Mouse (Mus musculus) limb, embryonic 11.5 days (tissue): ENCODE results near the gene Eapp. TPM values are rescaled to one million over a fixed set of nuclear protein-coding genes. Genes with fewer than 3 reads are reported as not detected.
"Not testable (repeated sequence)": the region's sequence is repeated elsewhere in the genome, so short reads cannot be mapped to it uniquely, and the experiment has no call there.

Experiments used
- ATAC-seq: fragments of 200-750 bp; cut with Nextera tagmentation; 2 replicates; pipeline ENCODE4 v1.8.0; 2017; ENCODE audit warnings: low read depth; ENCODE audit not compliant: insufficient number of reproducible peaks, low FRiP score, low TSS enrichment
- DNase-seq: peaks from one replicate; pipeline ENCODE4 v3.0.0-alpha.2; 2015; ENCODE audit warnings: low spot score
- H3K27ac ChIP-seq: fragments of 300-500 bp; sonication (generic); replicated peaks from 2 replicates; pipeline ENCODE4 v1.5.1; 2014; ENCODE audit warnings: low read depth, mild to moderate bottlenecking, low read length
- H3K27me3 ChIP-seq: fragments of 300-500 bp; sonication (generic); 2 replicates; pipeline ENCODE4 v1.6.1; 2014; ENCODE audit warnings: mild to moderate bottlenecking, low read length, mixed read lengths; ENCODE audit not compliant: control insufficient read depth, insufficient read depth
- H3K36me3 ChIP-seq: fragments of 300-500 bp; sonication (generic); 2 replicates; pipeline ENCODE4 v1.6.1; 2014; ENCODE audit warnings: mild to moderate bottlenecking, low read length, moderate library complexity, mixed read lengths; ENCODE audit not compliant: control insufficient read depth, insufficient read depth
- H3K4me1 ChIP-seq: fragments of 300-500 bp; sonication (generic); 2 replicates; pipeline ENCODE4 v1.6.1; 2014; ENCODE audit warnings: low read length, mixed read lengths; ENCODE audit not compliant: control insufficient read depth, insufficient read depth
- H3K4me2 ChIP-seq: fragments of 300-500 bp; sonication (generic); 2 replicates; pipeline ENCODE4 v1.6.1; 2014; ENCODE audit warnings: low read depth, mild to moderate bottlenecking, moderate library complexity; ENCODE audit not compliant: severe bottlenecking
- H3K4me3 ChIP-seq: fragments of 300-500 bp; sonication (generic); 2 replicates; pipeline ENCODE4 v1.5.1; 2014; ENCODE audit warnings: low read depth, low read length
- H3K9ac ChIP-seq: fragments of 300-500 bp; sonication (generic); 2 replicates; pipeline ENCODE4 v1.6.1; 2014; ENCODE audit warnings: mild to moderate bottlenecking, low read length
- H3K9me3 ChIP-seq: fragments of 300-500 bp; sonication (generic); 2 replicates; pipeline ENCODE4 v1.6.1; 2016; ENCODE audit warnings: low read length; ENCODE audit not compliant: control insufficient read depth
- WGBS: fragments of 180-500 bp; shearing (Covaris S2); extraction: QIAGEN DNeasy Blood & Tissue Kit; methylation state at CpG from one replicate; pipeline ENCODE4 v1.1.7; 2014; 5-methylcytosine and 5-hydroxymethylcytosine counted together
- polyA plus RNA-seq: library from polyadenylated mRNA; unstranded; fragments of >200 nt; fragmentation: Nextera tagmentation; extraction: Ambion mirVana; gene quantifications from 2 replicates; pipeline ENCODE4 v1.2.1, GENCODE M21; 2014

Eapp gene
- polyA plus RNA-seq, 1 experiment from 2014 or later: 75.7 TPM

- ATAC-seq (peak; percentile 15), DNase-seq (no peak)
- H3K27ac ChIP-seq: peak overlapping the region; percentile 66
- 40% methylated on average over 12 of the region's 12 CpGs for WGBS
- H3K9ac ChIP-seq: peak overlapping the region; percentile 82
- no peaks in the 10 kb centered on the region for H3K4me1 ChIP-seq
- H3K36me3 ChIP-seq: peaks cover 3% of the 10 kb centered on the region
- no peaks in the 10 kb centered on the region for H3K9me3 ChIP-seq
- no peaks in the 10 kb centered on the region for H3K27me3 ChIP-seq
- H3K4me3 ChIP-seq: peak overlapping the region; percentile 75
- peak overlapping the region; percentile 76 for H3K4me2 ChIP-seq
Measured at GRCm38 (mm10) chr12:54694847-54695510, 718 bp downstream of the Eapp start.

- H3K4me3 ChIP-seq: no peak overlapping the region
- ATAC-seq (no peak), DNase-seq (no peak)
- no peaks in the 10 kb centered on the region for H3K9me3 ChIP-seq
- no peak overlapping the region for H3K4me2 ChIP-seq
- no peaks in the 10 kb centered on the region for H3K27me3 ChIP-seq
- WGBS: 95% methylated on average over 5 of the region's 5 CpGs
- peaks cover 9% of the 10 kb centered on the region for H3K36me3 ChIP-seq
- no peak overlapping the region for H3K9ac ChIP-seq
- H3K4me1 ChIP-seq: no peaks in the 10 kb centered on the region
- no peak overlapping the region for H3K27ac ChIP-seq
Measured at GRCm38 (mm10) chr12:54689082-54689481, 6.6 kb downstream of the Eapp start.

- no peak for ATAC-seq
- Histone ChIP-seq H3K27me3 (no peaks in the 10 kb centered on the region), H3K4me1 (no peaks in the 10 kb centered on the region), H3K4me2 (no peak overlapping the region), H3K36me3 (no peaks in the 10 kb centered on the region), H3K4me3 (no peak overlapping the region), H3K9ac (no peak overlapping the region), H3K27ac (no peak overlapping the region), H3K9me3 (no peaks in the 10 kb centered on the region)
- DNase-seq: no peak
- 32% methylated on average over 1 of the region's 1 CpGs for WGBS
Measured at GRCm38 (mm10) chr12:54683182-54683581, 12.5 kb downstream of the Eapp start.

GRCm38 (mm10) chr12:54676709-54677108 is 19.0 kb downstream of the Eapp start:
- WGBS: 92% methylated on average over 9 of the region's 9 CpGs
- Histone ChIP-seq H3K4me2 (no peak overlapping the region), H3K36me3 (peaks cover 3% of the 10 kb centered on the region; the same call in 1 of the 2 replicates)

GRCm38 (mm10) chr12:54675396-54675795 is 20.3 kb downstream of the Eapp start:
- Histone ChIP-seq H3K4me1 (no peaks in the 10 kb centered on the region), H3K4me3 (no peak overlapping the region), H3K9me3 (no peaks in the 10 kb centered on the region), H3K27me3 (no peaks in the 10 kb centered on the region), H3K4me2 (no peak overlapping the region), H3K9ac (no peak overlapping the region), H3K36me3 (peaks cover 3% of the 10 kb centered on the region; the same call in 1 of the 2 replicates), H3K27ac (no peak overlapping the region)
- ATAC-seq (no peak), DNase-seq (no peak)
- 97% methylated on average over 4 of the region's 4 CpGs for WGBS

More at GRCm38 (mm10) chr12:54676709-54677108, 19.0 kb downstream of the Eapp start:
- H3K9ac ChIP-seq: no peak overlapping the region
- no peak for ATAC-seq
- no peak for DNase-seq
- H3K4me1 ChIP-seq: no peaks in the 10 kb centered on the region
- no peak overlapping the region for H3K4me3 ChIP-seq
- H3K9me3 ChIP-seq: no peaks in the 10 kb centered on the region
- no peaks in the 10 kb centered on the region for H3K27me3 ChIP-seq
- no peak overlapping the region for H3K27ac ChIP-seq

GRCm38 (mm10) chr12:54671262-54671661 is 24.4 kb downstream of the Eapp start:
- 93% methylated on average over 4 of the region's 4 CpGs for WGBS
- no peak for DNase-seq
- H3K4me2 ChIP-seq: no peak overlapping the region
- H3K27ac ChIP-seq: no peak overlapping the region
- H3K36me3 ChIP-seq: peaks cover 3% of the 10 kb centered on the region; the same call in 1 of the 2 replicates
- H3K9ac ChIP-seq: no peak overlapping the region
- H3K4me3 ChIP-seq: no peak overlapping the region
- ATAC-seq: no peak
- no peaks in the 10 kb centered on the region for H3K27me3 ChIP-seq
- no peaks in the 10 kb centered on the region for H3K9me3 ChIP-seq
- H3K4me1 ChIP-seq: no peaks in the 10 kb centered on the region

GRCm38 (mm10) chr12:54668141-54668540 is 27.6 kb downstream of the Eapp start:
- no peak overlapping the region for H3K4me2 ChIP-seq
- H3K27ac ChIP-seq: no peak overlapping the region
- H3K4me3 ChIP-seq: no peak overlapping the region
- no peak for ATAC-seq
- no peak overlapping the region for H3K9ac ChIP-seq
- no peaks in the 10 kb centered on the region for H3K27me3 ChIP-seq
- H3K36me3 ChIP-seq: 0 out of 2 replicates have a peak, but pooled peaks cover 2% of the 10 kb centered on the region
- DNase-seq: no peak
- no peaks in the 10 kb centered on the region for H3K9me3 ChIP-seq
- H3K4me1 ChIP-seq: no peaks in the 10 kb centered on the region
- WGBS: 89% methylated on average over 1 of the region's 1 CpGs

GRCm38 (mm10) chr12:54665526-54665925 is 30.2 kb downstream of the Eapp start:
- ATAC-seq (no peak), DNase-seq (no peak)
- Histone ChIP-seq H3K4me1 (no peaks in the 10 kb centered on the region), H3K27ac (no peak overlapping the region), H3K9me3 (no peaks in the 10 kb centered on the region), H3K4me3 (no peak overlapping the region), H3K9ac (no peak overlapping the region), H3K36me3 (no peaks in the 10 kb centered on the region), H3K4me2 (no peak overlapping the region), H3K27me3 (no peaks in the 10 kb centered on the region)
- 80% methylated on average over 6 of the region's 6 CpGs for WGBS

GRCm38 (mm10) chr12:54661470-54661869 is 34.2 kb downstream of the Eapp start:
- not testable (repeated sequence) for H3K36me3 ChIP-seq, H3K9ac ChIP-seq, ATAC-seq, H3K4me2 ChIP-seq, DNase-seq, H3K9me3 ChIP-seq, H3K4me1 ChIP-seq, H3K4me3 ChIP-seq, H3K27ac ChIP-seq, H3K27me3 ChIP-seq
- 79% methylated on average over 5 of the region's 5 CpGs for WGBS
